Mouse (Mus musculus): Measurements from ENCODE around the gene Mllt3. TPM values are rescaled to one million over a fixed set of nuclear protein-coding genes. Genes with fewer than 3 reads are reported as not detected.

The Mllt3 gene
- polyA plus RNA-seq, 1 experiment from 2014 or later = 107 TPM

DNA sequence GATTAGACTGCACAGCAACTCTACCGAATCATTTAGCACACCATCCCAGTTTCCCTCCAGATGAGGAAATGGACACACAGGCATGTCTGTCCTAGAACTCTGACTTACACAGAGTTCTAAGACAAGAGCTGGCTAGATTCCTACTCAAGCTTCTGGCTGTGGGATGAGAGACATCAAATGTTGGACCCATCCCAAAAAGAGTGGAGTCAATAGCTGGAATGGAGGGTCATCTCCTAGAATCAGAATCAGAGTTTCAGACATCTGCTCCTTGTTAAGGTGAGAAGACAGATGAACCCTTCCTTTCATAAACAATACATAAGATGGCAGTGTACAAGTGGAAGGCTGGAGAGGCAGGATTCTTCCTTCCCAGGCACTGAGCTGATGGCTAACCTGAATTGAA lies 214.9 kb downstream of the Mllt3 start:
- H3K4me3 ChIP-seq (replicated peaks) = no peak overlapping the region
- H3K4me2 ChIP-seq = no peak overlapping the region
- peaks cover 4% of the 10 kb centered on the region; the same call in 1 of the 2 replicates for H3K36me3 ChIP-seq
- H3K27ac ChIP-seq = no peak overlapping the region; the same call in 1 of the 2 replicates
- H3K9ac ChIP-seq = no peak overlapping the region
- no peaks in the 10 kb centered on the region for H3K9me3 ChIP-seq (replicated peaks)
- DNase-seq (no peak), ATAC-seq (ENCODE audit: low read depth) (no peak)
- H3K27me3 ChIP-seq = no peaks in the 10 kb centered on the region
- H3K4me1 ChIP-seq (replicated peaks) = peaks cover 23% of the 10 kb centered on the region
- 69% methylated on average over 1 of the region's 1 CpGs for WGBS (ENCODE audit: insufficient replicate concordance)

DNA sequence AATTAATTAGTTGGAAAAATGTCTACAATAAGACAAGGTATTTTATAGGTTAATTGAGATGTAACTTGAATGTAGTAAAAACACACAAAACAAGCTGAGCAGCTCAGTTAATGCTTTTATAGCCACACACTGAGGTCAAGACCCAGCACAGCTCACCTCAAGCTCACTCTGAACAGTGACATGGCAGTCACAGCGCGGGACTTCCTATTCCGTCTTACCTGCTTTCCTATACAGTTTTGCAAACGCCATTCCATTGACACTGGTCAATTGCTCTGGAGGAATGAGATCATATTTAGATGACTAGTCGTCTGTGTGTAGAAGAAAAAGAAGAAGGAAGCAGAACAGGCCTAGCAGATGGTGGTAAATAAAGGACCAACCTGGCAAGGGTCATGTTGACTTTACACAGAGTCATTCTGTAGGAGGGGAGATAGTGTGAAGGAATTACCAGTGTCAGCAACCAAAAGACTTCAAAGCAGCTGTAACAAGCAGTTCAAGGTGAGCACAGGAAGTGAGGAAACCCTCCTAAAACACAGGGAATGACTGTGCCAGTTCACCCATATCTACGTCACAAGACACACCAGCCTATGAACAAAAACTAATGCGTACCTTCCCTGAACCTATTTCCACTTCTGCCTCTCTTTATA lies 217.6 kb downstream of the Mllt3 start:
- H3K27ac ChIP-seq = no peak overlapping the region; the same call in 1 of the 2 replicates
- ATAC-seq (ENCODE audit: low read depth) (no peak), DNase-seq (no peak)
- H3K9me3 ChIP-seq (replicated peaks) = no peaks in the 10 kb centered on the region
- H3K27me3 ChIP-seq = no peaks in the 10 kb centered on the region
- H3K4me1 ChIP-seq (replicated peaks) = peaks cover 23% of the 10 kb centered on the region
- 0 out of 2 replicates have a peak, but pooled peaks cover 4% of the 10 kb centered on the region for H3K36me3 ChIP-seq
- H3K4me3 ChIP-seq (replicated peaks) = no peak overlapping the region
- WGBS (ENCODE audit: insufficient replicate concordance) = 71% methylated on average over 7 of the region's 7 CpGs
- no peak overlapping the region for H3K9ac ChIP-seq
- H3K4me2 ChIP-seq = no peak overlapping the region

DNA sequence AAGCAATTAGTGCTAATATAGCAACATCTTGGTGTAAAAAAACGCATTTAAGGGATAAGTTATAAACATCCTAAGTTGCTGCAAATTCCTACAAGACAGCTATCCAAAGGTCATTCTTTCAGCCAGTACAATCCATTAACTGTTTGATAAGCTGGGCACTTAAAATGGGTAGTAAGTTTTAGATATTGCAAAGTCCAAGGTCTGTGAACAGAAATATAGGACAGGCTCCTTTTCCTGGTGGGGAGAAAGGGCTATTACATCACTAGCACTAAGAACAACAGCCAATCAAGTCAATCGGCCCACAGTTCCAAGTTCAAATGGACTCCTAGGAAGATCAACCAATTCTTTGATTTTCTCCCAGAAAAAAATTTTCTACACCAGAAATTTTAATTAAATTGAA lies 221.3 kb downstream of the Mllt3 start:
- Histone ChIP-seq H3K27ac (no peak overlapping the region), H3K4me1 (replicated peaks) (peaks cover 30% of the 10 kb centered on the region), H3K9ac (no peak overlapping the region), H3K36me3 (no peaks in the 10 kb centered on the region), H3K9me3 (replicated peaks) (no peaks in the 10 kb centered on the region), H3K4me3 (replicated peaks) (no peak overlapping the region), H3K4me2 (no peak overlapping the region), H3K27me3 (no peaks in the 10 kb centered on the region)
- ATAC-seq (ENCODE audit: low read depth) (no peak), DNase-seq (no peak)
- WGBS (ENCODE audit: insufficient replicate concordance) = 80% methylated on average over 2 of the region's 2 CpGs

DNA sequence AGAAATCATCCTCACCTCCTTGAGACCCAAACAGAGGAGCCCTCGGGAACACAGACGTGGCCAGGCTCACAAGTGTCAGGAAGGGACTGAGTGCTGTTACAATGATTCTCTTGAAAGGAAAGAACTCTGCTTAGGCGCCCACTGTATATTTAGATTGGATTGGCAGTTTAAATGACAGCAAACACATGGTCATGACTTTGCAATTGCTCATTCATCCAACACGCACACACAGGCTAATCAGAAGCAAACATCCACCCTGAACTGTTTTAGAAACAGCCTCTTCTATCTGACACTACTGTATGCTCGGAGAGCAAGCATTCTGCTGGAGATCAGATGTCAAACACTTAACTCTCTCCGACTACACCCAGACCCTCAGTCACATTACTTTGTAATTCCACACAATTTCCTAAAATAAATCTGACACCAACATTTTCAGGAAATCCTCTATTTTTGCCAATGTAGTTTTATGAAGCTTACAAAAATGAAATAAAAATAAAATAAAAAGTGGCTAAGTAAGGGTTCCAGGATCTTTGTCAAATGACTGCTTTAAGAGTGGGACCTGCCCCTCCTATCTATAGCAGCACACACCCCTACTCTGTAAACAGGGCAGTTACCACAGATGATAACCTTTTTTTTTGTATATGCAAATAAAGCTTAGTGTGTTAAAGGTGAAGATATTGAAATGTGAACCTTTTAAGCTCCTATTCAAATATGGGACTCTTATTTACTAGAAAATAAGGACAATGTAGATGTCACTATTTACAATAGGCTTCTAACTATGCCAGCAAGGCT lies 226.8 kb downstream of the Mllt3 start:
- Histone ChIP-seq H3K4me1 (replicated peaks) (peaks cover 56% of the 10 kb centered on the region), H3K4me3 (replicated peaks) (peak overlapping the region; percentile 66), H3K9ac (peak overlapping the region; percentile 76), H3K36me3 (no peaks in the 10 kb centered on the region), H3K27ac (peak overlapping the region; percentile 96), H3K4me2 (peak overlapping the region; percentile 56), H3K27me3 (no peaks in the 10 kb centered on the region), H3K9me3 (replicated peaks) (no peaks in the 10 kb centered on the region)
- ATAC-seq (ENCODE audit: low read depth) (peak; percentile 96), DNase-seq (peak; percentile 77)
- 7% methylated on average over 6 of the region's 6 CpGs for whole genome bisulfite sequencing (ENCODE audit: insufficient replicate concordance)

DNA sequence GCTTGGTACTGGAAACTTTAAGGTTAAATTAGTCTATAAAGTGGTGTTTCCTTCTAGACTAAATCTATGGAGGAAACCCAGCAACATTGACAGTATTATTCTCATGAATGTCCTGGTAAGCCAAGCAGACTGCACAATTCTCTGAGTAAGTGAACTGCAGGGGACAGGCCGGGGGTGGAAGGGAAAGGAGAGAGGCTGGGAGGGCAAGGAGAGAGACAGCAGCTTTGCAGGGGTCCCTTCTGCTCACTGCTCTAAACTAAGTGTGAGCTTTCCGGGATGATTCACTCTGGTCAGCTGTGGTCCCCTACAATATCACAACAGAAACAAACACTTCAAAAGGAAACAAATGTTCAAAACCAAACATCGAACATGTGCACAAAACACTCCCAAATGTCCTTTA lies 228.6 kb downstream of the Mllt3 start:
- ATAC-seq (ENCODE audit: low read depth) (no peak), DNase-seq (peak; percentile 17)
- no peaks in the 10 kb centered on the region for H3K9me3 ChIP-seq (replicated peaks)
- H3K27me3 ChIP-seq = no peaks in the 10 kb centered on the region
- peaks cover 73% of the 10 kb centered on the region for H3K4me1 ChIP-seq (replicated peaks)
- H3K9ac ChIP-seq = peak overlapping the region; percentile 81
- 45% methylated on average over 3 of the region's 3 CpGs for WGBS (ENCODE audit: insufficient replicate concordance)
- H3K36me3 ChIP-seq = no peaks in the 10 kb centered on the region
- peak overlapping the region; percentile 83 for H3K27ac ChIP-seq
- H3K4me2 ChIP-seq = peak overlapping the region; percentile 69
- H3K4me3 ChIP-seq (replicated peaks) = peak overlapping the region; percentile 68

DNA sequence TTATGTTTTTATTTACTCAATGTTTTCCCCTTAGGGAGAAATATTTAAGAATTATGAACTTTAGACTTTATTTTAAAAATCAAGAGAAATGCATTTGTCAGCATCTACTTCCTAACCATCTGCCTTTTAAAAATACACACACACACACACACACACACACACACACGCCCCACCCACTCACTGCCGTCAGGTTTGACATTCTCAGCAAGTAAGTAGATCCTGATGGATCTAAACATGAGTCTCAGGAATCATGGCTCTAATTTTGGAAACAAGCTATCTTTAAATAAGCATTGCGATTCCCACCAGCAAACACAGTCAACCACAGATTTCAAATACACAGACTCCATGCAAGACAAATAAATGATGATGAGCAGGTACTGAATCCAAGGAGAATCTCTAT lies 229.9 kb downstream of the Mllt3 start:
- Histone ChIP-seq H3K9me3 (replicated peaks) (no peaks in the 10 kb centered on the region), H3K4me3 (replicated peaks) (peak overlapping the region; percentile 68), H3K4me1 (replicated peaks) (peaks cover 74% of the 10 kb centered on the region), H3K27ac (peak overlapping the region; percentile 73), H3K9ac (peak overlapping the region; percentile 81), H3K4me2 (peak overlapping the region; percentile 68), H3K36me3 (no peaks in the 10 kb centered on the region), H3K27me3 (no peaks in the 10 kb centered on the region)
- WGBS (ENCODE audit: insufficient replicate concordance) = 59% methylated on average over 3 of the region's 3 CpGs
- DNase-seq = no peak
- ATAC-seq (ENCODE audit: low read depth) = no peak

DNA sequence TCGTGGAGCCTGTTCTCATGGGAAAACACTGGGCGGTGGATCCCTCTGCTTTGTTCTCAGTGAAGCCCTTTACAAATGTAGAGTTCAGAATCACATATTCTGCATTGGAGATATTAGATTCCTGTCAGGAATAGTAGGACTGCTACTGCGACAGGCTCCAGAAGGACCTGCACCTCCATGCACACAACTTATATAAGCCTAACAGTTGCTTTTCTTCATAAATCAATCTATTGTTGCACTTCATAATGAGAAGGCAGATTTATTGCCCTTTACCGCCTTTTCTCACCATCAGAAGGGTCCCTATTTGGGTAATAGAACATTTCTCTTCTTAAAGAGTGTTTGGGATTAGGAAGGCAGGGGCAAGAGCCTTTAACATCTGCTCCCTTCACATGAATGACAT lies 231.0 kb downstream of the Mllt3 start:
- 82% methylated on average over 4 of the region's 4 CpGs for WGBS (ENCODE audit: insufficient replicate concordance)
- Histone ChIP-seq H3K9me3 (replicated peaks) (no peaks in the 10 kb centered on the region), H3K4me1 (replicated peaks) (peaks cover 67% of the 10 kb centered on the region), H3K4me3 (replicated peaks) (peak overlapping the region; percentile 12), H3K27ac (peak overlapping the region; percentile 62), H3K4me2 (peak overlapping the region; percentile 68), H3K36me3 (no peaks in the 10 kb centered on the region), H3K9ac (peak overlapping the region; percentile 81), H3K27me3 (no peaks in the 10 kb centered on the region)
- DNase-seq (no peak), ATAC-seq (ENCODE audit: low read depth) (no peak)

DNA sequence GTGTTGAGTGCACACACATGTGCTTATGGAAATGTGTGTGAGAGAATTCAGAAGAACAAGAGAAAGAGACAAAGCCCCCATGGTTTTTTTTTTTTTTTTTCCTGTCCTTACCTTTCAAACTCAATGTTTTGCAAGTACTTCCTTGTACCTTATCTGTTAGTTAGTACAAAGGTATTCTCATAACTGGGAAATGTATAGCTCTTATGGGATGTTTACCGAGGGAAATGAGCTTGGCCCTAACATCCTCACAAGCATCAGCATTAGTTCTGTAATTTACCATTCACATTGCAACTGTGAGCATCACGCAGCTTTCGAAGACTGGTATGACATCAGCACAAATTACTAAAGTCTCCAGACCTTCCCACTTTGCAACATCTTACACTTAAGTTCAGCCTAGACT lies 231.8 kb downstream of the Mllt3 start:
- WGBS (ENCODE audit: insufficient replicate concordance) = 69% methylated on average over 3 of the region's 3 CpGs
- H3K27ac ChIP-seq = peak overlapping the region; percentile 62; the same call in 1 of the 2 replicates
- no peak for ATAC-seq (ENCODE audit: low read depth)
- no peak for DNase-seq
- H3K4me2 ChIP-seq = peak overlapping the region; percentile 68; the same call in 1 of the 2 replicates
- H3K9me3 ChIP-seq (replicated peaks) = no peaks in the 10 kb centered on the region
- H3K9ac ChIP-seq = no peak overlapping the region
- H3K4me1 ChIP-seq (replicated peaks) = peaks cover 61% of the 10 kb centered on the region
- no peaks in the 10 kb centered on the region for H3K36me3 ChIP-seq
- H3K4me3 ChIP-seq (replicated peaks) = peak overlapping the region; percentile 21
- H3K27me3 ChIP-seq = no peaks in the 10 kb centered on the region

DNA sequence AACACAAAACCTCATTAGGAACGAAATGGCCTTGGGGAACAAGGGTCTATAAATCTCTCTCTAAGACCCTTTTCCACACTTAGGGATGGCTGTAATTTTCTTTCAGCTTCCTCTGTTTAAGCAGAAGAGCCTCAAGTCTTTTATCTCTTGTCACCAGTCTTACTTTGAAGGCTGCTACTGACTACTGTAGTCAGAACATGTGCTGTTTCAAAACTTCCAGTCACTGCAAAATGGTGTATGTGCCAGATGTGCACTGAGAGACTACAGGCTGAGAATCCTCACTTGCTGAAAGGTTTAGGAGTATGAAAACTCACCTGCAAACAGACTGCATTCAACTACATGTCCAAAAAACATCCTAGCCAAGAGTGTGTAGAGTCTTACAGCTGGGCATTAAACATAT lies 232.9 kb downstream of the Mllt3 start:
- WGBS (ENCODE audit: insufficient replicate concordance) = 67% methylated on average over 1 of the region's 1 CpGs
- Histone ChIP-seq H3K27me3 (no peaks in the 10 kb centered on the region), H3K4me2 (peak overlapping the region; percentile 38), H3K9me3 (replicated peaks) (no peaks in the 10 kb centered on the region), H3K4me3 (replicated peaks) (no peak overlapping the region), H3K27ac (peak overlapping the region; percentile 68), H3K9ac (0 out of 2 replicates have a peak overlapping the region, but pooled peaks have one; percentile 7), H3K4me1 (replicated peaks) (peaks cover 66% of the 10 kb centered on the region), H3K36me3 (0 out of 2 replicates have a peak, but pooled peaks cover 4% of the 10 kb centered on the region)
- ATAC-seq (ENCODE audit: low read depth) = peak; percentile 76
- DNase-seq = peak; percentile 41

DNA sequence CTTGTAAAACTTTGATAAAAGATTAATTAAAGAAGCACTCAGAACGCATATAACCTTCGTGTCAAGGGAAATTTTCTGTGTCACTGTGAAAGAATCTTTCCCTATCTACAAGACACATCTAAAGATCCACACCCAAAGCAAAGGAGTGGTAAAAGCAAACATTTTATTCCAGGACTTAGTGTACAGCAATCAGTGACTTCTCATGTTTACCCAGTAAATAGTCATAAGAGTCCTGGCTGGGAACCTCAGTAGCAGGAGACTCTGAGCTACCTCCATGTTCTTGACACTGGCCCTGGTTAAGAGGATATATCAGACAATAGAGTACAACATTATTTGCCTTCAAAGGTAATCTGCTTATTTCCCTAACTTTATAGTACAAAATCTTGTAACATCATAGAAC lies 233.7 kb downstream of the Mllt3 start:
- WGBS (ENCODE audit: insufficient replicate concordance) = 34% methylated on average over 2 of the region's 2 CpGs
- Histone ChIP-seq H3K27me3 (no peaks in the 10 kb centered on the region), H3K4me3 (replicated peaks) (no peak overlapping the region), H3K36me3 (peaks cover 10% of the 10 kb centered on the region; the same call in 1 of the 2 replicates), H3K4me1 (replicated peaks) (peaks cover 67% of the 10 kb centered on the region), H3K9me3 (replicated peaks) (no peaks in the 10 kb centered on the region), H3K27ac (peak overlapping the region; percentile 58; the same call in 1 of the 2 replicates), H3K9ac (peak overlapping the region; percentile 31; the same call in 1 of the 2 replicates), H3K4me2 (peak overlapping the region; percentile 30; the same call in 1 of the 2 replicates)
- DNase-seq = no peak
- no peak for ATAC-seq (ENCODE audit: low read depth)

DNA sequence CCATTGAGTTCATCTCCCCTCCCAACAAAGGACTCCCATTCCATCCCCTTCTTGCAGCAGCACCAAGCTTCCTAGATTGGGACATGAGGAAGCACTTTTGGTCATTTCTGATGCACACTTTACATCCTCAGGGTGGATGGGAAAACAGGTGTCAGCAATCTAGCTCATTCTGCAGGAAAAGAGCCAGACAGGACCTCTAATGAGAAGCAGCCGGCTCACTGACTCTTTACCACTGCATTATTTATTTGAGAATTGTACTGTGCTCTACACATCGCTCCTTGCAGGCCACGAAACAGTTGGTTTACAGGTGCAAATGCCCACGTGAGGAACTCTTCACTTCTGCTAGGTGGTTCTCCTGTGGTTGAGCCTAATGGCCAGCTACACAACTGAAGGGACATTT lies 237.9 kb downstream of the Mllt3 start:
- Histone ChIP-seq H3K36me3 (peaks cover 47% of the 10 kb centered on the region), H3K27me3 (no peaks in the 10 kb centered on the region), H3K4me3 (replicated peaks) (no peak overlapping the region), H3K4me2 (no peak overlapping the region), H3K9ac (no peak overlapping the region), H3K27ac (no peak overlapping the region), H3K4me1 (replicated peaks) (peaks cover 32% of the 10 kb centered on the region), H3K9me3 (replicated peaks) (no peaks in the 10 kb centered on the region)
- 83% methylated on average over 4 of the region's 4 CpGs for WGBS (ENCODE audit: insufficient replicate concordance)
- DNase-seq = no peak
- ATAC-seq (ENCODE audit: low read depth) = no peak
